Mouse (Mus musculus): Measurements from ENCODE around the gene Ppp1r12c.

The Ppp1r12c gene

GRCm38 (mm10) chr7:4516332-4517050 lies 15.0 kb upstream of the Ppp1r12c start, which contains the start of gene Tnnt1:
Gene Tnnt1 (minus strand): TSS chr7:4516382.
- no peak for DNase-seq (ENCODE audit: low spot score)

DNA sequence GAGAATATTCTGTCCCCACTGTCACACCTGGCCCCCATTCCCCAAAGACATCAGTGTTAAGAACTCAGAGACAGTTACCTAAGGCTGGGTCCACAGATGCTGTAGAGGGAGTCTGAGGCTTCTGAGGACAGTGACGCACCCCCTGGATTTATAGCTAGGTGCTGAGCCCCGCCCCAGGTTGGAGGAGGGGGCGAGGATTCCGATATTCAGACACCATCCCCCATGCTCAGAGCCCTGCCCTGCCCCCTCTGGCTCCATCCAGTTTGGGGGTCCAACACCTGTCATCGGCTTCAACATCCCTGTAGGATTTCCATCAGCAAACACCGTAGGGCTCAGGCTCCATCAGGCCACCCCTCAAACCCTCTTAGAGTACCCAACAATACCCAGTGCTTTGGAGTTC lies 14.4 kb upstream of the Ppp1r12c start:
- no peak for DNase-seq (ENCODE audit: low spot score)

- DNase-seq (ENCODE audit: low spot score): no peak
Observed at GRCm38 (mm10) chr7:4513829-4514712, 12.6 kb upstream of the Ppp1r12c start.

GRCm38 (mm10) chr7:4513236-4513635 lies 11.8 kb upstream of the Ppp1r12c start:
- peak; percentile 25 for DNase-seq (ENCODE audit: low spot score)

GRCm38 (mm10) chr7:4511489-4512224 lies 10.2 kb upstream of the Ppp1r12c start:
- no peak for DNase-seq (ENCODE audit: low spot score)

DNA sequence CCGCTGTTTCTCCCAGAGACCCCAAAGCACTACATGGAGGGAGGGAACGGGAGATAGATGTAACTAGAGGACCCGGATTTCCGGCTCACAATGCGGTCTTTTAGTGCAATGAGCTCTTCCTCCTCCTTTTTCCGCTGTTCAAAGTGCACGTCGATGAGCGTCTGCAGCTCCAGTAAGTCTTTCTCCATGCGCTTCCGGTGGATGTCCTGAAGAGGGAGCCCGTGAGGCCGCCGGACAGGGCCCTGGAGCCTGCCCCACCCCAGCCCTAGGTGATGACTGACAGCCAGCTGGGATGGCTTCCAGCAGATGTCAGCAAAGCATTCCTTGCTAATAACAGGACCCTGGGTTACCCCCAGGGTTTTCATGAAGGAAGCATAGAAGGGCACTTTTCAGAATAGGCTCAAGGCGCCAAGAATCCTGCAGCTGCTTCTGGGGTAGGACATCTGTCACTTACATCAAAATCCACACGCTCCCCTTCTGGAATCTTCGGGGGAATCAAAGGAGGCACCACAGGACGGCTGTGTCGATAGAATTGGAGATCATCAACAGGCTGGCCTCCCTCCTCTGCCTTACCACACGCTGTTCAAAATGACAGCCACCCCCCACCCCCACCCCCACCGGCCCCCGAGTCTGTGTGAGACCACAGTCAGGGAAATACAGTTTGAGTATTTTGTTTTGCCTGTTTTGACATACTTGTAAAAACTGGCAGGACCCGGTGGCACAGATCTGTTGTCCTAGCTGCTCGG lies 8.6 kb upstream of the Ppp1r12c start:
- peak; percentile 79 for DNase-seq (ENCODE audit: low spot score)

- no peak for DNase-seq (ENCODE audit: low spot score)
Observed at GRCm38 (mm10) chr7:4508739-4509116, 7.2 kb upstream of the Ppp1r12c start.

DNA sequence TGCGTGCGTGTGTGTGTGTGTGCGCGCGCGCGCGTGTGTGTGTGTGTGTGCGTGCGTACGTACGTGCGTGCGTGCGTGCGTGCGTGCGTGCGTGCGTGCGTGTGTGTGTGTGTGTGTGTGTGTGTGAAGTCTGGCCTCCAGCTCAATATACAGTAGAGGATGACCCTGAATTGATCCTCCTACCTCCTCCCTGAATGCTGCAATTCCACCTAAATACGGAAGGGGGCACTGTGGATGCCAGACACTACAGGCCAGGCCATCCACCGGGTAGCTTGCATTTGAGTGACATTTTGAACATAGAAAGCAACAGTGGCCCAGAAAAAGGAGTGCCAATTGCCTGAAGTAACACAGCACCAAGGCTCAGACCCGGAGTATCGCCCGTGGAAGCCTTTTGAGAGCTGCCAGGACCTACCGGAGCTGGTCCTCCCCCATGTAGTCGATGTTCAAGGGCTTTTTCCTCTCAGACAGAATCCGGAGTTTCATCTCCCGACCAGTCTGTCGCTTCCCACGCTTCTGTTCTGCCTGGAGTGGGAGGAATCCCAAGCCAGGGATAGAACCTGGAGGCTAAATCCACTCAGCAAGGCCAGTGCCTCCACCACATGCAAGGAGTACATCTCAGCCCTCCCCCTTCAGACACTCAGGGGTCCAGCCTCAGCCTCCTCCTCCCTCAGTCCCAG lies 6.7 kb upstream of the Ppp1r12c start:
- DNase-seq (ENCODE audit: low spot score): no peak

GRCm38 (mm10) chr7:4507220-4507619 lies 5.7 kb upstream of the Ppp1r12c start:
- DNase-seq (ENCODE audit: low spot score): no peak

DNA sequence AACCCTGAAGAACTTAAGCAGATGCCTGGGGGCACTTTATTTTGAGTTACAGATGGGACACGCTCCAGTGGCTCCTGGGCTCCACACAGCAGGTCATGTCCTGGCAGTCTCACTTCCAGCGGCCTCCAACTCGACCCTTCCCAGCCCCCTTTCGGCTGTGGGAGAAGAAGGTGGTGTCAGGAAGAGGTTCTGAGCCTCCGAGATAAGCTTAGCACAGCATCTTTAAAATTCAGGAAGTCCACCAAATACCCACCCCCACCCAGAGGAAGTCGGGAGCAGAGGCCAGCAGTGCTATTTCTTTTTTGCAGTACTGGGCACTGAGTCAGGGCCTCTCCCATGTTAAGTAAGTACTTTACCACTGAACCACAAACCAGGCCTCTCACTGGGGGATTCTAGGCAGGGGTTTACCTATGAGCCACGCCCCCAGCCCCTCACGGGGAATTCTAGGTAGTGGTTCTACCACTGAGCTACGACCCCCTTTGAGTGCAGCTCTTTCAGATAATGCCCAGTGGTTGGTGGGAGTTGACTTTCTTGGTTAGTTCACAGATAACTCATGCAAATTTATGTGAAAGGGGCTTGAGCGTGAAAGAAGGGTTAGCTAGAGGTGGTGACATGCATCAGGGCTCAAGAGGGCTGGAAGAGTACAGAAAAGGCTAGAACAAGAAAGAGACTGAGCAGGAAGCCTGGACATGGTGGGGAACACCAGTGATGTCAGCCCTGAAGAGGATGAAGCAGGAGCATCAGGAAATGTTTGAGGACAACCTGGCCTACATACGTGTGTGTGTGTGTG lies 3.4 kb upstream of the Ppp1r12c start:
- no peak for DNase-seq (ENCODE audit: low spot score)

DNA sequence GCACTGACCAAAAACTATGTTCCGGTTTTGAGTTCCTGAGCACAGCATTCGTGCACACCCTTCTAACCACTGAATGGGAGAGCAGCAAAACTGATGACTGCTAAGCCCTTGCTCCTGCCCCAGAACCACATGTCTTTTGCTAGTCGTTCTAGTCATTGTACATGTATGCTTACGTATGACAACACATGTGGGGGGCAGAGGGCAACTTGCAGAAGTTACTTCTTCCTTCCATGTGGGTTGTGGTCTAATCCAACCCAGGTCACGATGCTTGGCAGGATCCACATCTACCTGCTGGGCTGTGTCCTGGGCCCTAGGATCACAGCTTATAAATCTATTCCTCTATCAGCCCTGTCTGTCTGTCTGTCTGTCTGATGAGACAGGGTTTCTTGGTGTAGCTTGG lies 2.4 kb upstream of the Ppp1r12c start:
- DNase-seq (ENCODE audit: low spot score): no peak

- DNase-seq (ENCODE audit: low spot score): no peak
Observed at GRCm38 (mm10) chr7:4503100-4503499, 1.6 kb upstream of the Ppp1r12c start.

DNA sequence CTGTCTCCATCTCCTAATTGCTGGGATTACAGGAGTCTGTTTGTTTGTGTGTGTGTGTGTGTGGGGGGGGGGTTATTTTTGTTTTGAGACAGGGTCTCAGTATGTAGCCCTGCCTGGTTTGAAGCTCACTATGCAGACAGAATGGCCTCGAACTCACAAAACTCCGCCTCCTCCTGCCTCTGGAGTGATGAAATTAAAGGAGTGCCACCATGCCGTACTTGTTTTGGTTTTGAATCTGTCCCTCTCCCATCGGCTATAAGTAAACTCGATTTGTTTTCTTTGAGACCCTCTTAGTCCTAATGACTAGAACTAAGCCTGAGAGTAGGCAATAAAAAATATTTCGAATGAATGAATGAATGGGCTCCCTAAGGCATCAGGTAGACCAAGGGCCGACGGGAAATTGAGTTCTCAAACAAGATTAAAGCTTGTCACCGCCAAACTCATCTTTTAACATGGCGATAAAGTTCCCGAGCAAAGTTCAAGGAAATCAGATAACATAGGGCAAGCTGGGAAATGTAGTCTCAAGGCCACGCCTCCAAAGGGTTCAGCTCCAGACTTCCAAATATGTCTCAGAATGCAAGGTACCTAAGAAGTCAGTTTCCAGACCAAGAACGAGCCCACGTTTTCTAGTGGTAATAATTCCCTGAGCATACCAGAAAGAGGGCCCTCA lies 1.1 kb upstream of the Ppp1r12c start:
- DNase-seq (ENCODE audit: low spot score): peak; percentile 77

- peak; percentile 47 for DNase-seq (ENCODE audit: low spot score)
Observed at GRCm38 (mm10) chr7:4500892-4501471, 498 bp downstream of the Ppp1r12c start.

DNA sequence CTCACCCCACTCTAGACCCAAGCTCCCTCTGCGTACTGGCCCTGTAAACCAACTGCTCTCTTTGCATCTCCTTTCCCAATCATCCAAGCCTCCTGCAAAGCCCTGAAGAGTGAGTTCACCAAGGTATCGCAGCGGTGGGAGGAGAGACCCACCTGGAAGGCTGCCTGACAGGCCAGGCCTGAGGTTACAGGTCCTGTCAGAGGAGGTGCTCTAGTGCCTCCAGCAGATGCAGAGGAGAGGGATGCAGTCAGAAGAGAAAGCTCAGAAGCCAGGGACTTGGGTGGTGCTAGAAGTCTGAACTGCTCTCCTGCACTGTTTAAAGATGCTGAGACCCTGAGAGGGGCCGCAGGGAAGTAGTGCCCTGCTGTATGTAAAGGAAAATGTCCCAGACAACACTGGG lies 2.4 kb downstream of the Ppp1r12c start:
- DNase-seq (ENCODE audit: low spot score): no peak

GRCm38 (mm10) chr7:4498251-4498650 lies 3.2 kb downstream of the Ppp1r12c start:
- no peak for DNase-seq (ENCODE audit: low spot score)

DNA sequence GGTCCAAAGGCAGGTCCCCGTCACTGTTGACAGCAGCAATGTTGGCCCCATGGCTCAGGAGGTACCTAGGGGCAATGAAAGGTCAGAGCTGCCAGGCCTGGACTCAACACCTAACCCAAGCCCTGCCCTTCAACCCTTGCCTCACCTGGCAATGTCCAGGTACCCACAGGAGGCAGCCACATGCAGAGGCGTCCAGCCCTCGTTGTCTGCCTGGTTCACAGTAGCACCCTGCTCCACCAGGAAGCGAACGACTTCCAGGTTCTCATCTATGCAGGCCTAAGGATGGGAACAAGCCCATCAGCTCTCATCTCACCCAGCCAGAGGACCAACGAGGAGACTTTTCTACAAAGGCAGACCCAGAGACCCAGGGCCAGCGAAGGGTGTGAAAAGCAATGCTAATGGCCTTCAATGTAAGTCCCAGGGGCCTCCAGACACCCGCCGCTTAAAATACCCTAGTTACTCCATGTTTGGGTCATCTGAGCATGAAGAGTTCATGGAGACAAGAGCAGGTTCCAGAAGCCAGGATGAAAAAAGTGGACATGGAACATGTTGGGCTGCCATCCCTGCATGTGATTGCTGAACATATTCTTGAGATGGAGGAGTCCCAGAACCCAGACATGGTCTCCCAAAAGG lies 4.1 kb downstream of the Ppp1r12c start:
- no peak for DNase-seq (ENCODE audit: low spot score)

DNA sequence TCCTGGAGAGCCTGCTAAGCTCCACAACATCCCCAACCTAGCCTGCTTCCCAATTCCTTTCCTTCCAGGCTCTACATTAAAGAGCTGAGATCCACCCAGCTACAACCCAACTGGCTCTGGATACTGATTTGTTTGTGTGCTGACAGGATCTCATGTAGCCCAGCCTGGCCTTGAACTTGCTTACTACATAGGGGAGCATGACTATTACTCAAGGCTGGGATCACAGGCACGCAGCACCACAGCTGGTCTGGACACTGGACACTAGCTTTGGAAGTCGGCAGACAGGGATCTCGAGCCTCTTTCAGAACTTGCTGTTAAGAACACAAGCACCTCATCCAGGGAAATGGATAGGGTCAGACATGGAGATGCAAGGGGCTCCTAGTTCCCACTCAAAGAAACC lies 5.0 kb downstream of the Ppp1r12c start:
- DNase-seq (ENCODE audit: low spot score): no peak

GRCm38 (mm10) chr7:4493991-4494390 lies 7.5 kb downstream of the Ppp1r12c start:
- DNase-seq (ENCODE audit: low spot score): no peak
